Mouse (Mus musculus): ENCODE data around the gene Znrf1. TPM values are rescaled to one million over a fixed set of nuclear protein-coding genes. Genes with fewer than 3 reads are reported as not detected.

Gene Znrf1
- total RNA-seq, 2 experiments from 2014 or later = 154 to 166 TPM

- peak; percentile 33 to 34 for DNase-seq (ENCODE audit: low spot score in 2 of 2)
- intact Hi-C loops (cut with DNase I) = no loop called here
These were observed 56.6 kb downstream of the Znrf1 start for GRCm38 (mm10) chr8:111592390-111592910.

GRCm38 (mm10) chr8:111594044-111594840, 58.3 kb downstream of the Znrf1 start:
- intact Hi-C loops (cut with DNase I) = no loop called here
- DNase-seq (ENCODE audit: low spot score in 2 of 2) = no peak

- intact Hi-C loops (cut with DNase I) = no loop called here
- DNase-seq (ENCODE audit: low spot score in 2 of 2) = no peak
These were observed 59.1 kb downstream of the Znrf1 start for GRCm38 (mm10) chr8:111594951-111595350.

- no peak for DNase-seq (ENCODE audit: low spot score in 2 of 2)
- intact Hi-C loops (cut with DNase I) = no loop called here
These were observed 60.0 kb downstream of the Znrf1 start for GRCm38 (mm10) chr8:111595712-111596484.

GRCm38 (mm10) chr8:111596485-111596821, 60.6 kb downstream of the Znrf1 start:
- intact Hi-C loops (cut with DNase I) = no loop called here
- DNase-seq (ENCODE audit: low spot score in 2 of 2) = no peak

- intact Hi-C loops (cut with DNase I) = no loop called here
- no peak for DNase-seq (ENCODE audit: low spot score in 2 of 2)
These were observed 61.4 kb downstream of the Znrf1 start for GRCm38 (mm10) chr8:111597310-111597709.

- intact Hi-C loops (cut with DNase I) = no loop called here
These were observed 64.0 kb downstream of the Znrf1 start for GRCm38 (mm10) chr8:111599707-111600444.

GRCm38 (mm10) chr8:111602050-111602449, 66.2 kb downstream of the Znrf1 start:
- DNase-seq (ENCODE audit: low spot score in 2 of 2) = peak in 1 of 2 experiments; percentile 35
- intact Hi-C loops (cut with DNase I) = no loop called here

More at GRCm38 (mm10) chr8:111599707-111600444, 64.0 kb downstream of the Znrf1 start:
- DNase-seq (ENCODE audit: low spot score in 2 of 2) = no peak

GRCm38 (mm10) chr8:111604986-111605385, 69.1 kb downstream of the Znrf1 start:
- DNase-seq (ENCODE audit: low spot score in 2 of 2) = no peak
- intact Hi-C loops (cut with DNase I) = no loop called here

- DNase-seq (ENCODE audit: low spot score in 2 of 2) = no peak
- intact Hi-C loops (cut with DNase I) = no loop called here
These were observed 71.1 kb downstream of the Znrf1 start for GRCm38 (mm10) chr8:111606961-111607360.

- intact Hi-C loops (cut with DNase I) = no loop called here
- no peak for DNase-seq (ENCODE audit: low spot score in 2 of 2)
These were observed 71.5 kb downstream of the Znrf1 start for GRCm38 (mm10) chr8:111607414-111607813.

GRCm38 (mm10) chr8:111613181-111613580, 77.3 kb downstream of the Znrf1 start:
- intact Hi-C loops (cut with DNase I) = no loop called here
- DNase-seq (ENCODE audit: low spot score in 2 of 2) = no peak

GRCm38 (mm10) chr8:111614786-111615701, 79.1 kb downstream of the Znrf1 start:
- DNase-seq (ENCODE audit: low spot score in 2 of 2) = no peak
- intact Hi-C loops (cut with DNase I) = no loop called here

GRCm38 (mm10) chr8:111617812-111618211, 81.9 kb downstream of the Znrf1 start:
- DNase-seq (ENCODE audit: low spot score in 2 of 2) = no peak
- intact Hi-C loops (cut with DNase I) = no loop called here

GRCm38 (mm10) chr8:111618273-111618672, 82.4 kb downstream of the Znrf1 start:
- no peak for DNase-seq (ENCODE audit: low spot score in 2 of 2)
- intact Hi-C loops (cut with DNase I) = no loop called here

GRCm38 (mm10) chr8:111619936-111620335, 84.0 kb downstream of the Znrf1 start:
- no peak for DNase-seq (ENCODE audit: low spot score in 2 of 2)
- intact Hi-C loops (cut with DNase I) = no loop called here

- intact Hi-C loops (cut with DNase I) = no loop called here
- no peak for DNase-seq (ENCODE audit: low spot score in 2 of 2)
These were observed 86.2 kb downstream of the Znrf1 start for GRCm38 (mm10) chr8:111622104-111622503.

GRCm38 (mm10) chr8:111622553-111622952, 86.7 kb downstream of the Znrf1 start:
- no peak for DNase-seq (ENCODE audit: low spot score in 2 of 2)
- intact Hi-C loops (cut with DNase I) = no loop called here
